25 mouse cellular contexts compared by ENCODE assay signal in genomic region chr11:49429641-49430040, GRCm38 (mm10). TPM values are rescaled to one million over a fixed set of nuclear protein-coding genes. Genes with fewer than 3 reads are reported as not detected.
A peak's percentile ranks its signal among the peaks of the same experiment; 100 is the strongest.
DNase-seq lines count a peak whose midpoint lies in the region; ATAC-seq and TF ChIP-seq lines count a peak whose summit lies in the region.
"Had no signal": no experiment of that assay in that cellular context is flagged by ENCODE, and none has a peak within 500 bp of the region (broad histone marks: within the 10 kb centered on the region; RNA-seq: fewer than 3 reads in every experiment).

No protein-coding gene starts in this region.

- no peaks in the 10 kb centered on the region for H3K9me3 ChIP-seq in hindbrain, postnatal 0 days (ENCODE audit: low read length)
- H3K9me3 ChIP-seq in hindbrain, embryonic 14.5 days (ENCODE audit: control insufficient read depth, low read length) = 0 out of 2 replicates have a peak, but pooled peaks cover 3% of the 10 kb centered on the region
- H3K9me3 ChIP-seq: heart, embryonic 13.5 days; limb, embryonic 10.5 days; liver, embryonic 13.5 days; lung, embryonic 15.5 days; midbrain, embryonic 13.5 days; neural tube, embryonic 15.5 days; stomach, embryonic 15.5 days had no signal

- no peak for ATAC-seq in hindbrain, postnatal 0 days
- ATAC-seq in hindbrain, embryonic 14.5 days (ENCODE audit: low FRiP score) = no peak
- ATAC-seq: forebrain, embryonic 13.5 days; inflammation-experienced regulatory T-cells, adult 6 months; midbrain, embryonic 13.5 days had no signal

- H3K9ac ChIP-seq in hindbrain, postnatal 0 days (replicated peaks; ENCODE audit: low read length) = no peak overlapping the region
- no peak overlapping the region for H3K9ac ChIP-seq in hindbrain, embryonic 14.5 days
- H3K9ac ChIP-seq: forebrain, embryonic 13.5 days; heart, embryonic 13.5 days; liver, embryonic 13.5 days; lung, embryonic 15.5 days; midbrain, embryonic 13.5 days; neural tube, embryonic 15.5 days; stomach, embryonic 15.5 days had no signal

- TF ChIP-seq CTCF in hindbrain, postnatal 0 days (IDR thresholded peaks at IDR 0.05; ENCODE audit: low read depth) = no peak

- H3K27me3 ChIP-seq in hindbrain, postnatal 0 days (ENCODE audit: insufficient read depth, low read length) = no peaks in the 10 kb centered on the region
- H3K27me3 ChIP-seq in hindbrain, embryonic 14.5 days (ENCODE audit: control insufficient read depth, insufficient read depth, low read length) = no peaks in the 10 kb centered on the region
- H3K27me3 ChIP-seq: forebrain, embryonic 13.5 days; heart, embryonic 13.5 days; liver, embryonic 13.5 days; lung, embryonic 15.5 days; midbrain, embryonic 13.5 days; neural tube, embryonic 15.5 days; stomach, embryonic 15.5 days had no signal

- peak; percentile 54 for DNase-seq in hindbrain, postnatal 0 days (ENCODE audit: low spot score)
- DNase-seq in hindbrain, embryonic 14.5 days (ENCODE audit: low spot score) = no peak
- peak; percentile 15 for DNase-seq in Muller cell, postnatal 12 days (ENCODE audit: inconsistent ontology term)
- DNase-seq in NIH3T3 (ENCODE audit: low read depth) = peak; percentile 28
- peak; percentile 5 for DNase-seq in layer of hippocampus, adult 9-10 months (ENCODE audit: low spot score)
- DNase-seq in T-cell, adult 2 months (ENCODE audit: low spot score) = no peak
- no peak for DNase-seq in embryo, embryonic 9.5 days (ENCODE audit: extremely low spot score)
- DNase-seq: adrenal gland, adult 8-10 months; gastrocnemius, adult 2 months; heart, adult 11 months; kidney, adult 9 months; liver, embryonic 13.5 days had no signal

- no peaks in the 10 kb centered on the region for H3K4me1 ChIP-seq in hindbrain, postnatal 0 days (ENCODE audit: insufficient read depth, low read length)
- no peaks in the 10 kb centered on the region for H3K4me1 ChIP-seq in hindbrain, embryonic 14.5 days (replicated peaks; ENCODE audit: control insufficient read depth, insufficient read depth, low read length)
- H3K4me1 ChIP-seq: forebrain, embryonic 13.5 days; heart, embryonic 13.5 days; hindbrain, embryonic 10.5 days; limb, embryonic 10.5 days; liver, embryonic 13.5 days; lung, embryonic 15.5 days; midbrain, embryonic 13.5 days; neural tube, embryonic 15.5 days; stomach, embryonic 15.5 days had no signal

- WGBS in hindbrain, postnatal 0 days = 70% methylated on average over 2 of the region's 2 CpGs
- WGBS in hindbrain, embryonic 14.5 days = 90% methylated on average over 2 of the region's 2 CpGs

- no peak overlapping the region for H3K27ac ChIP-seq in hindbrain, postnatal 0 days
- H3K27ac ChIP-seq in hindbrain, embryonic 14.5 days = no peak overlapping the region
- H3K27ac ChIP-seq: forebrain, embryonic 13.5 days; gastrocnemius, adult 2 months; heart, embryonic 13.5 days; hindbrain, embryonic 10.5 days; limb, embryonic 10.5 days; liver, embryonic 13.5 days; lung, embryonic 15.5 days; midbrain, embryonic 13.5 days; neural tube, embryonic 15.5 days; stomach, embryonic 15.5 days had no signal

- H3K36me3 ChIP-seq in hindbrain, postnatal 0 days (ENCODE audit: insufficient read depth, low read length) = no peaks in the 10 kb centered on the region
- no peaks in the 10 kb centered on the region for H3K36me3 ChIP-seq in hindbrain, embryonic 14.5 days (replicated peaks; ENCODE audit: control insufficient read depth, insufficient read depth)
- H3K36me3 ChIP-seq: heart, embryonic 13.5 days; hindbrain, embryonic 10.5 days; limb, embryonic 10.5 days; liver, embryonic 13.5 days; lung, embryonic 15.5 days; midbrain, embryonic 13.5 days; neural tube, embryonic 15.5 days; stomach, embryonic 15.5 days had no signal

- no peak overlapping the region for H3K4me2 ChIP-seq in hindbrain, postnatal 0 days (ENCODE audit: low read depth, low read length)
- H3K4me2 ChIP-seq in hindbrain, embryonic 14.5 days (replicated peaks) = no peak overlapping the region
- H3K4me2 ChIP-seq: forebrain, embryonic 13.5 days; heart, embryonic 13.5 days; liver, embryonic 13.5 days; lung, embryonic 15.5 days; midbrain, embryonic 13.5 days; neural tube, embryonic 15.5 days; stomach, embryonic 15.5 days had no signal

- H3K4me3 ChIP-seq in hindbrain, postnatal 0 days (ENCODE audit: low read length) = no peak overlapping the region
- no peak overlapping the region for H3K4me3 ChIP-seq in hindbrain, embryonic 14.5 days (replicated peaks; ENCODE audit: low read length)
- H3K4me3 ChIP-seq: forebrain, embryonic 13.5 days; gastrocnemius, adult 2 months; heart, embryonic 13.5 days; hindbrain, embryonic 10.5 days; limb, embryonic 10.5 days; liver, embryonic 13.5 days; lung, embryonic 15.5 days; midbrain, embryonic 13.5 days; myocyte; neural tube, embryonic 15.5 days; stomach, embryonic 15.5 days had no signal

RNA-seq across cellular contexts. Expression of gene Olfr1389, which starts 6.8 kb away (rescaled TPM):
- total RNA-seq in hindbrain, postnatal 0 days (2014; rRNA removed) = not detected in 2 replicates
- not detected in 2 replicates for polyA plus RNA-seq in hindbrain, postnatal 0 days (2015; fragmentation: Nextera tagmentation; extraction: Ambion mirVana)
- not detected in 2 replicates for polyA plus RNA-seq in hindbrain, embryonic 14.5 days (2014; fragmentation: Nextera tagmentation; extraction: Ambion mirVana)
- total RNA-seq: adrenal gland, adult 8-10 months; ES-E14; gastrocnemius, adult 2 months had no signal
- polyA plus RNA-seq: forebrain, embryonic 13.5 days; heart, embryonic 13.5 days; hindbrain, embryonic 10.5 days; inflammation-experienced regulatory T-cells, adult 6 months; large intestine, adult 2 months; limb, embryonic 10.5 days; liver, embryonic 13.5 days; lung, embryonic 15.5 days; midbrain, embryonic 13.5 days; myocyte; neural tube, embryonic 15.5 days; spleen, adult 2 months; stomach, embryonic 15.5 days had no signal

RNA-seq across cellular contexts. Expression of gene Olfr1388, which starts 6.8 kb away (rescaled TPM):
- 0.10 TPM in 1 of 2 replicates, not detected in the other for total RNA-seq in hindbrain, postnatal 0 days (2014; rRNA removed)
- polyA plus RNA-seq in hindbrain, postnatal 0 days (2015; fragmentation: Nextera tagmentation; extraction: Ambion mirVana) = 0.08 TPM in 1 of 2 replicates, not detected in the other
- 0.07 TPM in 1 of 2 replicates, not detected in the other for polyA plus RNA-seq in hindbrain, embryonic 14.5 days (2014; fragmentation: Nextera tagmentation; extraction: Ambion mirVana)
- polyA plus RNA-seq: heart, embryonic 13.5 days; midbrain, embryonic 13.5 days; neural tube, embryonic 15.5 days; spleen, adult 2 months had no signal

RNA-seq across cellular contexts. Expression of gene Olfr1387, which starts 25.5 kb away (rescaled TPM):
- total RNA-seq in hindbrain, postnatal 0 days (2014; rRNA removed) = not detected in 2 replicates
- polyA plus RNA-seq in hindbrain, postnatal 0 days (2015; fragmentation: Nextera tagmentation; extraction: Ambion mirVana) = not detected in 2 replicates
- not detected in 2 replicates for polyA plus RNA-seq in hindbrain, embryonic 14.5 days (2014; fragmentation: Nextera tagmentation; extraction: Ambion mirVana)
- total RNA-seq: adrenal gland, adult 8-10 months; ES-E14; gastrocnemius, adult 2 months had no signal
- polyA plus RNA-seq: forebrain, embryonic 13.5 days; heart, embryonic 13.5 days; hindbrain, embryonic 10.5 days; inflammation-experienced regulatory T-cells, adult 6 months; large intestine, adult 2 months; limb, embryonic 10.5 days; liver, embryonic 13.5 days; lung, embryonic 15.5 days; midbrain, embryonic 13.5 days; myocyte; neural tube, embryonic 15.5 days; spleen, adult 2 months; stomach, embryonic 15.5 days had no signal

RNA-seq across cellular contexts. Expression of gene Olfr1386, which starts 35.2 kb away (rescaled TPM):
- not detected in 2 replicates for total RNA-seq in hindbrain, postnatal 0 days (2014; rRNA removed)
- not detected in 2 replicates for polyA plus RNA-seq in hindbrain, postnatal 0 days (2015; fragmentation: Nextera tagmentation; extraction: Ambion mirVana)
- not detected in 2 replicates for polyA plus RNA-seq in hindbrain, embryonic 14.5 days (2014; fragmentation: Nextera tagmentation; extraction: Ambion mirVana)
- total RNA-seq: adrenal gland, adult 8-10 months; ES-E14; gastrocnemius, adult 2 months had no signal
- polyA plus RNA-seq: forebrain, embryonic 13.5 days; heart, embryonic 13.5 days; hindbrain, embryonic 10.5 days; inflammation-experienced regulatory T-cells, adult 6 months; large intestine, adult 2 months; limb, embryonic 10.5 days; liver, embryonic 13.5 days; lung, embryonic 15.5 days; midbrain, embryonic 13.5 days; myocyte; neural tube, embryonic 15.5 days; spleen, adult 2 months; stomach, embryonic 15.5 days had no signal

RNA-seq across cellular contexts. Expression of gene Olfr1385, which starts 59.2 kb away (rescaled TPM):
- not detected in 2 replicates for total RNA-seq in hindbrain, postnatal 0 days (2014; rRNA removed)
- not detected in 2 replicates for polyA plus RNA-seq in hindbrain, postnatal 0 days (2015; fragmentation: Nextera tagmentation; extraction: Ambion mirVana)
- polyA plus RNA-seq in hindbrain, embryonic 14.5 days (2014; fragmentation: Nextera tagmentation; extraction: Ambion mirVana) = not detected in 2 replicates
- total RNA-seq: gastrocnemius, adult 2 months had no signal
- polyA plus RNA-seq: forebrain, embryonic 13.5 days; heart, embryonic 13.5 days; hindbrain, embryonic 10.5 days; large intestine, adult 2 months; limb, embryonic 10.5 days; liver, embryonic 13.5 days; lung, embryonic 15.5 days; midbrain, embryonic 13.5 days; myocyte; neural tube, embryonic 15.5 days; spleen, adult 2 months; stomach, embryonic 15.5 days had no signal

Comparison
In these comparisons a context has a peak if more than half of its experiments do, and no peak if none do; other contexts are left out.
1. DNase-seq: peak in hindbrain, postnatal 0 days (single experiment), Muller cell, postnatal 12 days (single experiment), NIH3T3 (single experiment) and layer of hippocampus, adult 9-10 months (single experiment); none in hindbrain, embryonic 14.5 days (single experiment), T-cell, adult 2 months (single experiment) and embryo, embryonic 9.5 days (single experiment).